Mouse (Mus musculus): ENCODE measurements around the gene Lrrn4. TPM values are rescaled to one million over a fixed set of nuclear protein-coding genes. Genes with fewer than 3 reads are reported as not detected.

Gene Lrrn4
- total RNA-seq, 1 experiment from 2014 or later = 3.3 TPM

GRCm38 (mm10) chr2:132871663-132872062, 9.0 kb downstream of the Lrrn4 start:
- no peak for DNase-seq

DNA sequence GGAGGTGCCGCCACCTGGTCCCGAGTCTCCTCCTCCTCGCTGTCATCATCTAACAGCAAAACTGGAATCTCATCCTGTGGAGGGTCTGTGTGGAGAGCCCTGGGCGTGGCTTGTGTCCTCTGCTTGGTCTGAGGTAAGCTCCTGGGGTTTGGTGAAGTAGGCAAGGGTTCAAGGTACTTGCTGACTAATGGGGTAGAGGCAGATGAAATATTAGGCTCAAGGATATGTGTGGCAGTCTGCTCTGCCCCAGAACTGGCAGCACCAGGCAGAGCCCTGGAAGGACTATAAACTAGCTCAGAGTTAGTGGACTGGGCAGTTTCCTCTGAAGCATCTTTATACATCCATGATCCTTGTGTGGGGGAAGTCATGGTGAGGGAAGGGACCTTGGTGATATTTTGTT, 10.4 kb downstream of the Lrrn4 start:
- DNase-seq = peak; percentile 53

GRCm38 (mm10) chr2:132869682-132870081, 11.0 kb downstream of the Lrrn4 start:
- DNase-seq = peak; percentile 73

DNA sequence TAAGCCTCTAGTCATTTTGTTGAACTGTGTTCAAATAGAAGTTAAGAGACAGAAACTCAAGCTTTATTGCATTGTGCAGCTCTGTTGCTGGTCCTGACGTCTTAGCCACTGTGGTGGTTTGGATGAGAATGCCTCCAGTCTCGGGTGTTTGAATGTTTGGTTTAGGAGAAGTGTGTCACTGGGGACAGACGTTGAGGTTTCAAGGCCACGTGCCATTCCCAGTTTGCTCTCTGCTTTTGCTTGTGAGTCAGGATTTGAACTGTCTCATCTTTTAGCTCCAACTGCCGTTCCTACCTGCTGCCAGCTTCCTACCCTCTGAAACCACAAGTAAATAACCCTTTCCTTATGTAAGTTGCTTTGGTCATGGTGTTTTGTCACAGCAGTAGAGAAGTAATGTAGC, 13.2 kb downstream of the Lrrn4 start:
- peak; percentile 39 for DNase-seq

- DNase-seq = no peak
These were observed 17.4 kb downstream of the Lrrn4 start for GRCm38 (mm10) chr2:132863325-132863724.

DNA sequence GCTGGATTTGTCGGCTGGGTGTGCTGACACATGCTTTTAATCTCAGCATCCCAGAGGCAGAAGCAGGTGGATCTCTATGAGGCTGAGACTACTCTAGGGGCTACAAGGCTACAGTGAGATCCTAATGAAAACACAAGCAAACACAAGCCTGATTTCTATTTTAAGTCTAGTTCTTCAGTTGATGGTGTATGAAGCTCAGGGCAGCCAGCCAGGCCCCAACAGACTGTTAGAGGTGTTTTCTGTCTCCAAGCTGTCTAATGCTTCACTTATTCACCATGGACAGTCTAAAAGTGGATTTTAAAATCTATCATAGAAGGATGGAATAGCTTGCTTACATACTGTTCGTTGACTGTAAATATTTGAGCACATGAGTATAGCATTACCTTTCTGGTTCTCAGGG, 19.2 kb downstream of the Lrrn4 start:
- no peak for DNase-seq

GRCm38 (mm10) chr2:132860435-132860834, 20.3 kb downstream of the Lrrn4 start:
- DNase-seq = no peak

- DNase-seq = peak; percentile 35
These were observed 24.4 kb downstream of the Lrrn4 start for GRCm38 (mm10) chr2:132856333-132856732.

DNA sequence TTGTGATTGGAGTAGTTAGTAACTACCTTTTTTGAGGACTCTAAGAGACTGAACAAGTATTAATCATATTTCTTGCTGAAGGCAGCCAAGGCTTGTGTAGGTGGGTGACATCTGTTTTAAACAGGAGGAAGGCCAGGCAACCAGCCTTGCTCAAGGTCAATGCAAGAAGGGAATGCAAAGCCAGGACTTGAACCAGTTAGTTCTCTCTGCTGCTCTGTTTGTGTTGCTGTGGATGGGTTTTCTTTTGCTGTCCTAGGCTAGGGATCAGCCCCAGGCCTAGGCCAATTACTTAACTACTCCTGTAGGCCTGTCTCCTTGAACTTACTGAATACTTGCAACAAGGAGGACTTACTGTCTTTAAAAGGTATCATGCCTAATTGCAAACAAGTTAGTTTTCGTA, 27.6 kb downstream of the Lrrn4 start:
- DNase-seq = no peak

- DNase-seq = peak; percentile 58
These were observed 31.6 kb downstream of the Lrrn4 start for GRCm38 (mm10) chr2:132849141-132849540.

GRCm38 (mm10) chr2:132848361-132848760, 32.3 kb downstream of the Lrrn4 start:
- DNase-seq = no peak

GRCm38 (mm10) chr2:132847581-132847980, 33.1 kb downstream of the Lrrn4 start:
- peak; percentile 41 for DNase-seq

DNA sequence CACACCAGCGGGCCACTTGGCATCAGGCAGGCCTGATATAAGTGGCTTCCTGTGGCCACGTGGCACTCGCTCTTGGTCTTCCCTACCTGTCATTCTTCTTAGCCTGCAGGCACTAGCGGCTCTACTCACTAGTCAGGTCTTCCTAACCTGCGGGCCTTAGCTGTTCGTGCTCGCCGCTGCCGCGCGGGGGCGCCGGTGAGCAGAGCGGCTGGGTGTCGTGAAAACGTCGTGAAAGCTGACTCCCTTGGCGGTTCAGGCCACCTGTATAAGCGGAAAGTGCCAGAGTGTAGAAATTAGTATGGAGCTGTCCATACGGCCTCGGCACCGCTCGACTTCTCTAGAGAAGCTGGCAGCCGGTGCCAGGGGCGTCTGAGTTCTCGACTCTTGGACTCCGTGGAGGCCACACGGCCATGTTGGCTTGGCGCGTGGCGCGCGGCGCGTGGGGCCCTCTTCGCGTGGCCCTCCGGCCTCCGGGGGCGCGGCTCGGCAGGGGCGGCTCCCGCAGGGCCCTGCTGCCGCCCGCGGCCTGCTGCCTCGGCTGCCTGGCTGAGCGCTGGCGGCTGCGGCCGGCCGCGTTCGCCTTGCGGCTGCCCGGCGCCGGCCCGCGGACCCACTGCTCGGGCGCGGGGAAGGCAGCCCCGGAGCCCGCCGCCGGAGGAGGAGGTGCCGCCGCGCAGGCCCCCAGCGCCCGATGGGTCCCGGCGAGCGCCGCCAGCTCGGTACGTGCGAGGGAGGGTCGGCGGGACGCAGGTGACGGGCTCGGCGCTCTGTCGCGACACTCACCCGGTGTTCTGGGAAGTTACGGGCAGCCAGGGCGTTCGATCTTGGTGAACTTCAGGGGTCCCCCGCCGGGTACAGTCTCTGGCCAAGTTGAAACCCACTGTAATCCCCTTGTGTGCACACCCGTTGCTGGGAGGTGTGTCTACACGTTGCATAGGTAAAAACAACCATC, 34.0 kb downstream of the Lrrn4 start, which contains the start of gene Crls1:
Gene Crls1 (plus strand): TSS at position 260 of the 952 bp plus-strand sequence.
- DNase-seq = peak; percentile 97

- DNase-seq = no peak
These were observed 39.6 kb downstream of the Lrrn4 start for GRCm38 (mm10) chr2:132841071-132841470.

Other genes with a start within 250 kb of the Lrrn4 start
- 8.5 and 9.4 TPM in 2 replicates for gene Shld1, start 194.0 kb downstream of the Lrrn4 start, total RNA-seq (2021)
- gene Chgb, start 99.6 kb downstream of the Lrrn4 start, total RNA-seq (2021) = 1,709 and 1,883 TPM in 2 replicates
- 17.6 and 21.8 TPM in 2 replicates for gene Trmt6, start 64.8 kb downstream of the Lrrn4 start, total RNA-seq (2021)
- 3.3 and 4.4 TPM in 2 replicates for gene Mcm8, start 64.8 kb downstream of the Lrrn4 start, total RNA-seq (2021)
- 117 and 131 TPM in 2 replicates for gene Crls1, start 34.2 kb downstream of the Lrrn4 start, total RNA-seq (2021)
- gene Fermt1, start 65.0 kb upstream of the Lrrn4 start, total RNA-seq (2021) = not detected in 2 replicates